Mouse (Mus musculus) neural tube, embryonic 14.5 days (tissue): Measurements from ENCODE around the gene Asic2. TPM values are rescaled to one million over a fixed set of nuclear protein-coding genes. Genes with fewer than 3 reads are reported as not detected.
"Not testable (repeated sequence)": the region's sequence is repeated elsewhere in the genome, so short reads cannot be mapped to it uniquely, and the experiment has no call there.

Experiments used
- ATAC-seq: fragments of 200-750 bp; cut with Nextera tagmentation; 2 replicates; pipeline ENCODE4 v1.8.0; 2017; ENCODE audit warnings: low read depth, mild to moderate bottlenecking, moderate TSS enrichment, moderate library complexity
- H3K27ac ChIP-seq: fragments of 300-500 bp; sonication (generic); 2 replicates; pipeline ENCODE4 v1.5.1; 2014; ENCODE audit warnings: low read depth, mild to moderate bottlenecking, control low read depth, low read length, moderate library complexity, mixed read lengths
- H3K27me3 ChIP-seq: fragments of 300-500 bp; sonication (generic); 2 replicates; pipeline ENCODE4 v1.6.1; 2014; ENCODE audit warnings: low read length; ENCODE audit not compliant: control insufficient read depth, insufficient read depth
- H3K36me3 ChIP-seq: fragments of 300-500 bp; sonication (generic); 2 replicates; pipeline ENCODE4 v1.6.1; 2014; ENCODE audit warnings: low read length, mixed read lengths; ENCODE audit not compliant: control insufficient read depth, insufficient read depth
- H3K4me1 ChIP-seq: fragments of 300-500 bp; sonication (generic); 2 replicates; pipeline ENCODE4 v1.6.1; 2014; ENCODE audit warnings: low read length; ENCODE audit not compliant: control insufficient read depth, insufficient read depth
- H3K4me2 ChIP-seq: fragments of 300-500 bp; sonication (generic); 2 replicates; pipeline ENCODE4 v1.6.1; 2014; ENCODE audit warnings: mild to moderate bottlenecking, low read depth, low read length, control low read depth
- H3K4me3 ChIP-seq: fragments of 300-500 bp; sonication (generic); 2 replicates; pipeline ENCODE4 v1.5.1; 2014; ENCODE audit warnings: low read depth, low read length, control low read depth, mixed read lengths
- H3K9ac ChIP-seq: fragments of 300-500 bp; sonication (generic); replicated peaks from 2 replicates; pipeline ENCODE4 v1.6.1; 2014; ENCODE audit warnings: low read depth, mild to moderate bottlenecking, control low read depth, low read length, mixed read lengths
- H3K9me3 ChIP-seq: fragments of 300-500 bp; sonication (generic); 2 replicates; pipeline ENCODE4 v1.6.1; 2016; ENCODE audit warnings: low read length; ENCODE audit not compliant: control insufficient read depth
- WGBS: fragments of 180-500 bp; shearing (Covaris S2); extraction: QIAGEN DNeasy Blood & Tissue Kit; methylation state at CpG from one replicate; pipeline ENCODE4 v1.1.7; 2014; 5-methylcytosine and 5-hydroxymethylcytosine counted together
- polyA plus RNA-seq: library from polyadenylated mRNA; unstranded; fragments of >200 nt; fragmentation: Nextera tagmentation; extraction: Ambion mirVana; gene quantifications from 2 replicates; pipeline ENCODE4 v1.2.1, GENCODE M21; 2014

The Asic2 gene
- polyA plus RNA-seq, 1 experiment from 2014 or later, result 16.2 TPM

DNA sequence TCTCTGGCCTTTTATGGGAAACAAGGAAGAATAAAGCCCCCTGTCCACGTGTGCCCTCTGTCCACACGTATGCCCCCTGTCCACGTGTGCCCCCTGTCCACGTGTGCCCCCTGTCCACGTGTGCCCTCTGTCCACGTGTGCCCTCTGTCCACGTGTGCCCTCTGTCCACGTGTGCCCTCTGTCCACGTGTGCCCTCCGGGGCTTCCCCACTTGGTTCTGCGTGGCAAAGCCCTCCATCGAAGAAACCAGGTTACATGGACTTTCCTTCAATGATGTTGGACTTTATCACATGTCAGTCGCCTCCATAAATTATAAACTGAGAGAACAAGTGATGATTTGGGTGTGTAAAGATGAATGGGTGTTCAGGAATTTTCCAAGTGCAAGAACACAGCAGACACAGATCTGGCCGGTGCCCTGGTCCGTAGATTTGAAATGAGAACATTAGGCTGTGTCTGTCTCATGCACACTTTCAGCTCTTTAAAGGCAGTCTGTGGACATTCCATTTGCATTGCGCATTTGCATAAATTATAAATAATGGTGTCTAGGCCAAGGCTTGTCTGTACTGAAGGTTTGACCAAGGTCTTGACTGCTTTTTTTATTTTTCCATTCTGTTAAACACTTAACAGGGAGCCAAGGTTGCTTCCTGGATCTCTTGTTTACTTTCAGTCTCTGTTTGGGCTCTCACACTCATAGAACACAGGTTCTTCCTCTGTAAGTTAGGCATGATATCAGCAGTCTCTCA lies 695.4 kb downstream of the Asic2 start:
- WGBS, result 92% methylated on average over 16 of the region's 16 CpGs
- H3K27ac ChIP-seq, result no peak overlapping the region
- H3K36me3 ChIP-seq, result no peaks in the 10 kb centered on the region
- ATAC-seq, result no peak
- H3K4me3 ChIP-seq, result no peak overlapping the region
- no peaks in the 10 kb centered on the region for H3K9me3 ChIP-seq
- no peak overlapping the region for H3K4me2 ChIP-seq
- H3K4me1 ChIP-seq, result no peaks in the 10 kb centered on the region
- no peak overlapping the region for H3K9ac ChIP-seq
- no peaks in the 10 kb centered on the region for H3K27me3 ChIP-seq

DNA sequence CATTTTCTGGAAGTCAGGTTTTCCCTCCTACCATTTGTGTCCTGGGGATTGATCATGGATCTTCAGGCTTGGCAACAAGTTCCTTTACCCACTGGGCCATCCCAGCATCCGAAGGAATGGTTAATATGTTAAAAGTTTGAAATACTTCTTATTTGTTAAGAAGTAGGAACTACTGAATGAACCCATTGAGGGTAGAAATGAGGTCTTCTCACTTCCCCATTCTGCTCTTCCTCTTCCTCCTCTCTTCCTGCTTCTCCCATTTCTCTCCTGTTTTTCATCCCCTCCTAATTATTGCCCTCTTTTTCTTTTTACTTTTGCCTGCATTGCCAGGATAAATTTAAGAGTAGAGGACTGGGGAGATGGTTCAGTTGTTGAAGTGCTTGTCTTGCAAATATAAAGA lies 696.8 kb downstream of the Asic2 start:
- no peaks in the 10 kb centered on the region for H3K4me1 ChIP-seq
- no peak overlapping the region for H3K9ac ChIP-seq
- ATAC-seq, result no peak
- H3K27ac ChIP-seq, result no peak overlapping the region
- H3K4me2 ChIP-seq, result no peak overlapping the region
- H3K4me3 ChIP-seq, result no peak overlapping the region
- H3K27me3 ChIP-seq, result no peaks in the 10 kb centered on the region
- no peaks in the 10 kb centered on the region for H3K36me3 ChIP-seq
- 95% methylated on average over 1 of the region's 1 CpGs for WGBS
- no peaks in the 10 kb centered on the region for H3K9me3 ChIP-seq

DNA sequence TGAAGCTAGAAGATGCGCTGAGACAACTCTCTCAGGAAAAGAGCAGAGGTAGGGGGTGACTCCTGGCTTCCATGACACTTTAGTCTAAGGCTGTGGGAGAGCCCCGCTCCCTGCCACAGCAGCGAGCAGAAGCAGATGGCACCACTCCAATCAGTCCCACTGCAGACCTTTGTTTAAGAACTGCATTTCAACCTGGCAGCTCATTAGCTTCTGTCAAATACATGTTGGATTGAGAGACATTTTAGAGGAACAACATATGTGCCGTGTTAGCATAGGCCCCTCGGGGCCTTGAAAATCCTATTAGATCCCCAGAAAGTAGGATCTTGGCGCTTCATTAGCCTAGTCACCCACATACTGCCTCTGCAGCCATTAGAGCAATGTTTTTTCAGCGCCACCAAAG lies 697.7 kb downstream of the Asic2 start:
- ATAC-seq, result peak; percentile 28; the same call in 1 of the 2 replicates
- H3K27me3 ChIP-seq, result no peaks in the 10 kb centered on the region
- no peak overlapping the region for H3K9ac ChIP-seq
- no peaks in the 10 kb centered on the region for H3K4me1 ChIP-seq
- WGBS, result 37% methylated on average over 7 of the region's 7 CpGs
- no peaks in the 10 kb centered on the region for H3K36me3 ChIP-seq
- no peak overlapping the region for H3K4me3 ChIP-seq
- no peaks in the 10 kb centered on the region for H3K9me3 ChIP-seq
- no peak overlapping the region for H3K4me2 ChIP-seq
- no peak overlapping the region for H3K27ac ChIP-seq

DNA sequence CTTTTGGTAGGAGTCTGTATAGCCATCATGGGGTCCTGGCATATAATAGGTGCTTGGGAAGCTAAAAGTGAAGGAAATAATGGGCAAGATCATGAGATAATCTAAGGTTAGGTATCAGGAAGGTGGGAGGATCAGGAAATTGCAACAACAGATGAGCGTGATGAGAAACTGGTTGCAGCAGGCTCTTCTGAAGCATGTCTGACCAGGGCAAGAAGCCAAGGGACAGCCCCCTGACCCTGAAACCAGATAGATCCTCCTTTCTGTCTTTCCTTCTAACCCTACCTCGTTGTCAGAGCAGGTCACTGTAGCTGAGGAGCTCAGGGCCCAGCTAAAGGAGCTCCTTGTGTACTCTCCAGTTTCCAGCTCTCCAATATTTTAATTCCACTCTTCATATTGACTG lies 704.5 kb downstream of the Asic2 start:
- H3K9me3 ChIP-seq, result no peaks in the 10 kb centered on the region
- H3K27me3 ChIP-seq, result no peaks in the 10 kb centered on the region
- H3K36me3 ChIP-seq, result no peaks in the 10 kb centered on the region
- 78% methylated on average over 2 of the region's 2 CpGs for WGBS
- no peak overlapping the region for H3K9ac ChIP-seq
- no peak for ATAC-seq
- no peak overlapping the region for H3K4me2 ChIP-seq
- no peak overlapping the region for H3K4me3 ChIP-seq
- no peak overlapping the region for H3K27ac ChIP-seq
- no peaks in the 10 kb centered on the region for H3K4me1 ChIP-seq

DNA sequence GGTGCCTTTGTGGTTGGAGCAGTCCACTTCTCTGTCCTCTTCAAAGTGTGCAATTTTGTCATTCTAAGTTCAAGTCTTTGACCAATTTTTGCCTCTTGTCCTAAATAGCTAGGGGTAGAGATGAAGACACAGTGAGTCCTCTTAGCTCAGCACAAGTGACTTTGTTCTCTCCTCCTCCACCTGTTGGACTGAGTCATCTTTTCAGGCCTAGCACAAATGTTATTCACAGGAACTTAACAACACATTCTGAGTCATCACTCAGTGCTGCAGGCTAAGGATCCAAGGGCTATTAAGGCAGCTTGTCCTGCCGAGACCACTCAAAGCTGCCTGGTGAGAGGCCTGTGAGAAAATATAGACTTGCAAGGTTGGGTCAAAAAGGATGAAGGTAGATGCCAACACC lies 705.1 kb downstream of the Asic2 start:
- Histone ChIP-seq H3K4me1 (no peaks in the 10 kb centered on the region), H3K4me2 (no peak overlapping the region), H3K36me3 (no peaks in the 10 kb centered on the region), H3K4me3 (no peak overlapping the region), H3K9ac (no peak overlapping the region), H3K27ac (no peak overlapping the region), H3K27me3 (no peaks in the 10 kb centered on the region), H3K9me3 (no peaks in the 10 kb centered on the region)
- no peak for ATAC-seq
- 55% methylated on average over 1 of the region's 1 CpGs for WGBS

DNA sequence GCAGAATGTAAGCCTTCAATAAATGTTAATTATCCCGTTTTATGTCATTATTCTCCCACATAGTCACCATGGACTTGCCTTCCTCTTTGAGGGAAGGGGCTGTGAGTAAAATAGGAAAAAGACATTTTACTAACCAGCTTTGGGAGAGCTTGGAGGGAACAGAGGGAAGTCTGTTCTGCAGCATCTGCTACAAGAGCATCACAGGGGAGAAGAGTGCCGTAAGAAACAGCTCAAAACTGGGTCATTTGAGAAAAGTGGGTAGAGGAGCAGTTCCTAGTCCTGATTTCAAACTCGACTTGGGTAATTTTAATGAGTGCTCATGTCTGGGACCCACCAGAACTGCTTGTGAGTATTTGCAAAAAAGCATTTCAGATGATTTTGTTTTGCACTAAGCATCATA lies 707.0 kb downstream of the Asic2 start:
- ATAC-seq, result no peak
- Histone ChIP-seq H3K27ac (no peak overlapping the region), H3K4me2 (no peak overlapping the region), H3K9ac (no peak overlapping the region), H3K27me3 (no peaks in the 10 kb centered on the region), H3K36me3 (no peaks in the 10 kb centered on the region), H3K4me1 (no peaks in the 10 kb centered on the region), H3K9me3 (no peaks in the 10 kb centered on the region), H3K4me3 (no peak overlapping the region)
- WGBS, result 82% methylated on average over 3 of the region's 3 CpGs

DNA sequence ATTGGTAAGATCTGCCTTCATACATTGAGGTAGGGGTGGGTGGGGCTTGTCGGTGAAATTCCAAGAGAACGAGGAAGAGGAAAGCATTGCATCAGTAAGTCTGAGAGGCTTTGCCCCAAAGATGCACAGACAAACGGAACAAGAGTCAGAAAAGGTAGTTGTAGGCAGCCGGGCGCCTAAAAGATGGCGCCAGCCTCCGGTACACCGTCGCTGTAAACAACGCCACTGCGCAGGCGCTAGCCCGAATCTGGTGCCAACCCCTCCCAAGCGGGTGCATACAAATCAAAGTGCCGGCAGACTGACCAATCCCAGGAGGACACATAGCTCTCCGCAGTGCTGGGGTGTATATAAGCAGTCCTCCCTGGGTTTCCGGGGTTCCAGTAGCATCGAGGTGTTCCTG lies 727.1 kb downstream of the Asic2 start:
- not testable (repeated sequence) for H3K27ac ChIP-seq, H3K4me1 ChIP-seq, H3K9ac ChIP-seq, H3K36me3 ChIP-seq, ATAC-seq, H3K4me3 ChIP-seq, H3K9me3 ChIP-seq, H3K4me2 ChIP-seq, H3K27me3 ChIP-seq
- 96% methylated on average over 18 of the region's 18 CpGs for WGBS

DNA sequence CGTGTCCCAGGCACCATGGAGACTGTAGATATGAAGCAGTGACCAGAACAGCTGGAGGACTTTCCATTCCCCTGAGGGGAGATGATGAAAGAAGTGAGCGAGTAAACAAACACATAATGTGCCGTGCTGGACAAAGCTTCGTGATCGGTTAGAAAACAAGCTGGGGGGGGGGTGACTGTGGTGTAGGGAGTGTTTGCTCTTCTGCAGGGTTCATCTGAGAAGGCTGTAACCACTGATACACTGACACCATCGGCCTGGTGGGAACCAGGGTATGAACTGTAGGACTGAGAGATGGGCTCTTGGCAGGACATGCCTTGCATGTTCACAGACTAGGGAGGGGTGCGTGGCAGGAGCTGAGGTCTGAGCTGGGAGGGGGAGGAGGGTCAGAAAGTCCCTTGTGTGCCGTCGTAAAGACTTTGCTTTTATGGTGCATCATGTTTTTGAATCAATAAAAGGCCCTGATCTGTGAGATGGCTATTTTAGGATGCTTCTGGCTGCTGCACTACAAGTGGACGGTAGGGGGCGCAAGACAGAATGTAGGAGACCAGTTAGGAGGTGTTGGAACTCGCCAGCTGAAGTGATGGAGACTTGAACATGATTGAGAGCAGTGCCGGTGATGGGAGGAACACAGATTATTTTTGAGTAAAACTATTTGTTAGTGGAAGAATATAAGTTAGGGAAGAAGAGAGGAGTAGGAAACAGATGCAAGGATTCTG lies 728.1 kb downstream of the Asic2 start:
- no peak overlapping the region for H3K4me3 ChIP-seq
- 53% methylated on average over 13 of the region's 13 CpGs for WGBS
- H3K36me3 ChIP-seq, result no peaks in the 10 kb centered on the region
- H3K9ac ChIP-seq, result no peak overlapping the region
- H3K4me1 ChIP-seq, result no peaks in the 10 kb centered on the region
- H3K27ac ChIP-seq, result no peak overlapping the region
- no peaks in the 10 kb centered on the region for H3K9me3 ChIP-seq
- H3K4me2 ChIP-seq, result no peak overlapping the region
- no peaks in the 10 kb centered on the region for H3K27me3 ChIP-seq
- ATAC-seq, result no peak

DNA sequence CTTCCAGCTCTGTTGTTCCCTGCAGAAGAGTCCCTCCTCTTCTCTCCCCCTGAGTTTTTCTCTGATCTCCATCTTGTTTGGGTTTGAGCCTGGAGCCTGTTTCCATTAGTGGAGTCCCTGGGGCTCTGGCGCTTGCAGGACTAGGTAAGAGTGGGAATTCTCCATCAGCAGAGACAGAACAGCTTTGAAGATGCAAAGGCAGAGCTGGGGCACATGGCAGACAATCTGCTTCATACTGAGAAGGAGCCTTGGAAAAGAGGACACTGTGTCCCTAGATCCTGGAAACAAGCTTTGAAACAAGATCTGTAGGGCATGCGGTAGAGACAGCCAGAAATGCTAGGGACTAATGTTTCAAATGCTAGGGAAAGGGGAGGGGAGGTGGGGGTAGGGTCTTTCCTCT lies 729.2 kb downstream of the Asic2 start:
- H3K9me3 ChIP-seq, result no peaks in the 10 kb centered on the region
- no peak overlapping the region for H3K9ac ChIP-seq
- H3K4me2 ChIP-seq, result no peak overlapping the region
- ATAC-seq, result no peak
- no peaks in the 10 kb centered on the region for H3K4me1 ChIP-seq
- H3K27ac ChIP-seq, result no peak overlapping the region
- H3K36me3 ChIP-seq, result no peaks in the 10 kb centered on the region
- no peak overlapping the region for H3K4me3 ChIP-seq
- 84% methylated on average over 2 of the region's 2 CpGs for WGBS
- H3K27me3 ChIP-seq, result no peaks in the 10 kb centered on the region
